Mouse (Mus musculus): ENCODE results near the gene Prph.

Prph gene

DNA sequence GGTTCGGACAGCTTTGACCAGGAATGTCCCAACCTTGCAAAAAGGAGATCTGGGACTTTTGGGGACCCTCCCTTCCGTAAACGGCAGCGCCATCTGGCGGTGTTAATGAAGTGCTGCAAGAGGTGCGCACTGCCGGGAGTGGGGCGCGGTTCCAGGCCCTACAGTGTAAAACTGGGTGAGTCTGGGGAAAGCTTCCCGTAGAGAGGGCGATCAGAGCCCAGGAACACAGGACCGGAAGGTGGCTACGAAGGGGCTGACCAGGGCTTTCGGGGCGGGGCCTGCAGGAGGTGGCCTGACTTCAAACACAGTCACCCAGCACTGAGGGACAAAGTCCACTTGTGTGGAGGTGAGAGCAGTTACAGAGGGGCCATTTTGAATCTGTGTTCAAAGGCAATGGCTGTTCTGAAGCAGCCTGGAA lies 44.2 kb downstream of the Prph start:
- peak; percentile 43 to 49 for DNase-seq

DNA sequence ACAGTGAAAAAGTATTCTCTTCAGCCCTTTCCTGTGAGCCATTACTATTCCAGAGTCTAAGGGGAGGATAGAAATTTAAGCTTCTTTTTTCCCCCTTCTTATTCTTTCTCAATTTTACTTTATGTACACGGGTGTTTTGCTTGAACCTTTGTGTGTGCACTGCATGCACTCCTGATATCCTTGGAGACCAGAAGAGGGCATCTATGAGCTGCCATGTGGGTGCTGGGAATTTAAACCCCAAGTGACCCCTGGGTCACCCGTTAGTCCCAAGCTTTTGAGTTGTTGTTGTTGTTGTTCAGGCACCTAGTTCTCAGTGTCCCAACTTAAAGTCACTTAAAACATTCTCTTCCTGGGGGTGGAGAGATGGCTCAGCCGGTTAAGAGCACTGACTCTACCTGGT lies 45.0 kb downstream of the Prph start:
- no peak for DNase-seq

DNA sequence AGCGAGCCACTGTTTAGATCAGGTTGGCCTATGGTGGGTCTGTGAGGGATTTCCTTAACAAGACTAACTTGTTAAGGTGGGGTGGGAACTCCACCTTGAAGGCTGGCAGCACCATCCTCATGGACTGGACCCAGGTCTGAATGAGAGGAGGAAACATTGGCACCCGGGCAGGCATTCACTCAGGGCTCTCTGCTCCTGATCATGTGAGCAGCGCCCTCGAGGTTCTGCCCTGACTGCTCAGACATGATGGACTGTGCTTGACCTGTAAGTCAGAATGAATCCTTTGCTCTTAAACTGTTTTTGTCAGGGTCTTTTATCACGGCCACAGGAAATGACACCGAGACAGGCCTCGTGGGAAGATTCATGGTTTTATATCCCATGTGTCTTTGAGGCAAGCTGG lies 50.3 kb downstream of the Prph start:
- no peak for DNase-seq

GRCm38 (mm10) chr15:99107866-99108265 lies 52.9 kb downstream of the Prph start:
- no peak for DNase-seq
